Mouse (Mus musculus) midbrain, embryonic 13.5 days (tissue): ENCODE measurements at regions not wholly inside any gene's neighbourhood (a gene's known extent, or its start where the extent isn't known, plus 50 kb on each side); places are given as distances from the start of the nearest gene placed in this dataset.

Experiments
- ATAC-seq: fragments of 200-750 bp; cut with Nextera tagmentation; 2 replicates; pipeline ENCODE4 v1.8.0; 2017; ENCODE audit warnings: mild to moderate bottlenecking, moderate TSS enrichment, moderate library complexity
- H3K27ac ChIP-seq: fragments of 300-500 bp; sonication (generic); 2 replicates; pipeline ENCODE4 v1.5.1; 2015; ENCODE audit warnings: inconsistent platforms, mild to moderate bottlenecking, moderate library complexity
- H3K27me3 ChIP-seq: fragments of 300-500 bp; sonication (generic); 2 replicates; pipeline ENCODE4 v1.6.1; 2015; ENCODE audit warnings: mild to moderate bottlenecking, inconsistent platforms
- H3K36me3 ChIP-seq: fragments of 300-500 bp; sonication (generic); 2 replicates; pipeline ENCODE4 v1.6.1; 2015; ENCODE audit warnings: mild to moderate bottlenecking, inconsistent platforms
- H3K4me1 ChIP-seq: fragments of 300-500 bp; sonication (generic); replicated peaks from 2 replicates; pipeline ENCODE4 v1.6.1; 2015; ENCODE audit warnings: inconsistent platforms
- H3K4me2 ChIP-seq: fragments of 300-500 bp; sonication (generic); replicated peaks from 2 replicates; pipeline ENCODE4 v1.6.1; 2015; ENCODE audit warnings: moderate library complexity, mild to moderate bottlenecking, inconsistent platforms
- H3K4me3 ChIP-seq: fragments of 300-500 bp; sonication (generic); replicated peaks from 2 replicates; pipeline ENCODE4 v1.5.1; 2015; ENCODE audit warnings: mild to moderate bottlenecking, inconsistent platforms
- H3K9ac ChIP-seq: fragments of 300-500 bp; sonication (generic); replicated peaks from 2 replicates; pipeline ENCODE4 v1.6.1; 2015; ENCODE audit warnings: mild to moderate bottlenecking, inconsistent platforms
- H3K9me3 ChIP-seq: fragments of 300-500 bp; sonication (generic); 2 replicates; pipeline ENCODE4 v1.6.1; 2016; ENCODE audit warnings: mild to moderate bottlenecking, inconsistent platforms
- WGBS: fragments of 180-500 bp; shearing (Covaris S2); methylation state at CpG from one replicate; pipeline ENCODE4 v1.1.7; 2015; 5-methylcytosine and 5-hydroxymethylcytosine counted together

DNA sequence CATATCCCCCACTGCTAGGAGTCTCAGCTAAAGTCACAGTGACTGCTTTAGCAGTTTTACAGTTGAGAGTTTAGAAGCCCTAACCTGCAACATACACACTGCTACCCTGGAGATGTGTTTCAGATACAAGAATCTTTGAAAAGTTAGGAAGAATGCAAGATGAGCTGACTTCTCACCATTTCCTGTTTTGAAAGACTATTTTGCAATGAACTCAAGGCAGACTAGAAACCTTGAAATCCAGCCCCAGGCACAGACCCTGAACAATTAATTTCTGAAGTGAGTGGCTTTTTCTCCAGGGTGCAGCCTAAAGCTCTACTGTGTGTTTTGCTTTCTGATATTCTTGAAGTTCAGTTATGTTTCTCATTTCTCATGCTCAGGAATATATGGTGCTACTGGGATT is 440.6 kb downstream of the Nebl start:
- Histone ChIP-seq H3K9ac (no peak overlapping the region), H3K27me3 (no peaks in the 10 kb centered on the region), H3K4me2 (no peak overlapping the region), H3K4me3 (no peak overlapping the region), H3K9me3 (no peaks in the 10 kb centered on the region), H3K4me1 (no peaks in the 10 kb centered on the region), H3K36me3 (no peaks in the 10 kb centered on the region), H3K27ac (no peak overlapping the region)
- ATAC-seq, result no peak

DNA sequence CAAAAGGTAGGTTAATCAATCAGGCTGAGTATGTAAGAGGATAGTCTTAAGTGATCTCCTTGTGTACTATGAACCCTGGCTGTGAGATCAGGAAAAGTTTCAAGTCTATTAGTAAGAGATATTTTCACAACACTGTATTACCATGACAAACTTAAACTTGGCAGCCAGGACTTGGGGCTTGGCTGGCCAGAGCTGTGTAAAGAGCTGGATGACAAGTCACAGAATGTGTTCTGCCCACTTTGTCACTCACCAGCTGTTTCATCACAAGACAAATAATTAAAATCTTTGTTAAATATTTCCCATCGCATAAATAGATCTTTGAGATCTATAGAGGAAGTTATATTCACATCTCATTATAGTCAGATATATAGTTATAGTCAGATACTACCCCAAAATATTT is 443.7 kb downstream of the Nebl start:
- no peak overlapping the region for H3K9ac ChIP-seq
- H3K36me3 ChIP-seq, result no peaks in the 10 kb centered on the region
- no peak overlapping the region for H3K4me3 ChIP-seq
- no peaks in the 10 kb centered on the region for H3K4me1 ChIP-seq
- no peaks in the 10 kb centered on the region for H3K27me3 ChIP-seq
- no peak overlapping the region for H3K4me2 ChIP-seq
- WGBS, result 88% methylated on average over 1 of the region's 1 CpGs
- no peak overlapping the region for H3K27ac ChIP-seq
- ATAC-seq, result no peak
- H3K9me3 ChIP-seq, result no peaks in the 10 kb centered on the region

DNA sequence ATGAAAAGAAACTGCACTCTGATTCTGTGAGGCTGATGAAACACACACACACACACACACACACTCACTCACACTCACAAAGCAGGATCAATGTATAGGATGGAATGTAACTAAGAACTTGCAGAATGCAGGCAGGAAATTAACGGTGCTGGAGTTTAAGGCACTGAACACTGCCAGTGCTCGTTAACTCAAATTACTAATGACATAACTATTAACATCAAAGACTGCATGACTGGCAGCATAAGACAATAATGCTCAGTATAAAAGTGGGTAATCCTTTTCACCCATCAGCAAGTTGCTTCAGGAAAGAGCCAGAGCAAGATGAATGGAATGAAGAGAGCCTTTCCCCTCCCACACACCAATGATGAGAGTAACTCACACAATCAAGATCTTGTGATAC is 481.3 kb downstream of the Nebl start:
- ATAC-seq, result no peak
- Histone ChIP-seq H3K9ac (no peak overlapping the region), H3K4me1 (no peaks in the 10 kb centered on the region), H3K27me3 (no peaks in the 10 kb centered on the region), H3K4me3 (no peak overlapping the region), H3K9me3 (no peaks in the 10 kb centered on the region), H3K36me3 (no peaks in the 10 kb centered on the region), H3K27ac (no peak overlapping the region), H3K4me2 (no peak overlapping the region)
- 54% methylated on average over 2 of the region's 2 CpGs for WGBS

GRCm38 (mm10) chr2:17245821-17246220 is 485.4 kb downstream of the Nebl start:
- Histone ChIP-seq H3K4me1 (no peaks in the 10 kb centered on the region), H3K4me2 (no peak overlapping the region), H3K36me3 (no peaks in the 10 kb centered on the region), H3K9ac (no peak overlapping the region), H3K4me3 (no peak overlapping the region), H3K27me3 (no peaks in the 10 kb centered on the region), H3K9me3 (no peaks in the 10 kb centered on the region), H3K27ac (no peak overlapping the region)
- 68% methylated on average over 2 of the region's 2 CpGs for WGBS
- no peak for ATAC-seq

GRCm38 (mm10) chr2:17215607-17216006 is 515.7 kb downstream of the Nebl start:
- no peaks in the 10 kb centered on the region for H3K36me3 ChIP-seq

GRCm38 (mm10) chr2:17214881-17215280 is 516.4 kb downstream of the Nebl start:
- no peak overlapping the region for H3K4me3 ChIP-seq
- no peaks in the 10 kb centered on the region for H3K9me3 ChIP-seq
- H3K4me2 ChIP-seq, result no peak overlapping the region
- H3K9ac ChIP-seq, result no peak overlapping the region
- whole genome bisulfite sequencing, result 77% methylated on average over 3 of the region's 3 CpGs
- no peaks in the 10 kb centered on the region for H3K4me1 ChIP-seq
- no peaks in the 10 kb centered on the region for H3K27me3 ChIP-seq
- no peaks in the 10 kb centered on the region for H3K36me3 ChIP-seq
- no peak for ATAC-seq
- H3K27ac ChIP-seq, result no peak overlapping the region

More at GRCm38 (mm10) chr2:17215607-17216006, 515.7 kb downstream of the Nebl start:
- H3K9me3 ChIP-seq, result no peaks in the 10 kb centered on the region
- H3K4me1 ChIP-seq, result no peaks in the 10 kb centered on the region
- no peak overlapping the region for H3K4me2 ChIP-seq
- no peak overlapping the region for H3K9ac ChIP-seq
- 88% methylated on average over 1 of the region's 1 CpGs for WGBS
- no peak overlapping the region for H3K27ac ChIP-seq
- H3K27me3 ChIP-seq, result no peaks in the 10 kb centered on the region
- no peak overlapping the region for H3K4me3 ChIP-seq
- ATAC-seq, result no peak

GRCm38 (mm10) chr2:17212566-17212965 is 518.7 kb downstream of the Nebl start:
- Histone ChIP-seq H3K9ac (no peak overlapping the region), H3K27me3 (no peaks in the 10 kb centered on the region), H3K4me1 (no peaks in the 10 kb centered on the region), H3K9me3 (no peaks in the 10 kb centered on the region), H3K36me3 (no peaks in the 10 kb centered on the region), H3K27ac (no peak overlapping the region), H3K4me2 (no peak overlapping the region), H3K4me3 (no peak overlapping the region)
- ATAC-seq, result no peak
- WGBS, result 92% methylated on average over 4 of the region's 4 CpGs

- no peaks in the 10 kb centered on the region for H3K4me1 ChIP-seq
- no peak overlapping the region for H3K4me3 ChIP-seq
- no peak overlapping the region for H3K9ac ChIP-seq
- no peak for ATAC-seq
- H3K9me3 ChIP-seq, result no peaks in the 10 kb centered on the region
- H3K27me3 ChIP-seq, result no peaks in the 10 kb centered on the region
- H3K36me3 ChIP-seq, result no peaks in the 10 kb centered on the region
- no peak overlapping the region for H3K27ac ChIP-seq
- H3K4me2 ChIP-seq, result no peak overlapping the region
These were observed 520.2 kb downstream of the Nebl start for GRCm38 (mm10) chr2:17211105-17211504.

DNA sequence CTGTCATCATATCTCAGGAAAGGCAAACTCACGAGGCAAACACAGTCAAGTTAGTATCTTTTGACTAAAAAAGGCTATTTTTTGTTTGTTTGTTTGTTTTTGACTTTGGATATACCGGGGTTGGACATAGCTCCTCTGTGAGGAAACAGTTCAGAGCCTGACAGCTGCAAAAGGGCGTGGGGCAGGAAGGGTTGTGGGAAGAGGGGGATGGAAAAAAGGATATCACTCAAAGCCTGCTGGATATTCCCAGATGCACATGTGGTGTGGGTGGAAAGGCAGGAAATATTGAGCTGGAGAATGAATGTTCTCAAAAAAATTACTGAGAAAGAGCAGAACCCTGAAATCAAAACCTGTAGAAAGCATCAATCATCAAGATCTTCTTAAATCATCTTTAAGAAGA is 537.7 kb downstream of the Nebl start:
- Histone ChIP-seq H3K4me2 (no peak overlapping the region), H3K36me3 (no peaks in the 10 kb centered on the region), H3K9me3 (no peaks in the 10 kb centered on the region), H3K9ac (no peak overlapping the region), H3K27me3 (no peaks in the 10 kb centered on the region), H3K4me3 (no peak overlapping the region), H3K27ac (no peak overlapping the region), H3K4me1 (no peaks in the 10 kb centered on the region)
- ATAC-seq, result no peak
- 72% methylated on average over 3 of the region's 3 CpGs for WGBS

GRCm38 (mm10) chr2:17189169-17189568 is 542.1 kb downstream of the Nebl start:
- H3K4me3 ChIP-seq, result no peak overlapping the region
- ATAC-seq, result no peak
- no peaks in the 10 kb centered on the region for H3K36me3 ChIP-seq
- H3K27ac ChIP-seq, result no peak overlapping the region
- 85% methylated on average over 4 of the region's 4 CpGs for WGBS
- H3K4me2 ChIP-seq, result no peak overlapping the region
- H3K4me1 ChIP-seq, result no peaks in the 10 kb centered on the region
- no peak overlapping the region for H3K9ac ChIP-seq
- no peaks in the 10 kb centered on the region for H3K9me3 ChIP-seq
- no peaks in the 10 kb centered on the region for H3K27me3 ChIP-seq

DNA sequence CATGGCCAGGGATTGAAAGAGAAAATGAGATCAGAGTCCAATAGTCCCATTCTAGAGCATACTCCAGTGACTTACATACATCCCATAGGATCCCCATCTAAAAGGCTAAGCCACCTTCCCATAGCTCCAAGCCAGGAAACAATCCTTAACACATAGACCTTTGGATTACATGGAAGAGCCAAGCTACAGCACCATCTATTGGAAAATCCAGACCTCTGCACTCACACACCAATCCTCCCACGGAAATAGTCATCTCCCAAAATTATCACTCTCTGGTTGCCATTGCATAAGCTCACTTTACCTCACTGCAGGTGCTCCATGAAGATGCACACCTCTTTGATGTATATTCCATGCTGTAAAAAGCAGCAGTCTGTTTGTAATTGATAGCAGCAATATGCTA is 543.4 kb downstream of the Nebl start:
- no peak overlapping the region for H3K4me2 ChIP-seq
- no peak overlapping the region for H3K9ac ChIP-seq
- H3K4me1 ChIP-seq, result no peaks in the 10 kb centered on the region
- no peak overlapping the region for H3K27ac ChIP-seq
- H3K27me3 ChIP-seq, result no peaks in the 10 kb centered on the region
- WGBS, result 63% methylated on average over 1 of the region's 1 CpGs
- no peaks in the 10 kb centered on the region for H3K36me3 ChIP-seq
- no peak overlapping the region for H3K4me3 ChIP-seq
- ATAC-seq, result no peak
- H3K9me3 ChIP-seq, result no peaks in the 10 kb centered on the region

DNA sequence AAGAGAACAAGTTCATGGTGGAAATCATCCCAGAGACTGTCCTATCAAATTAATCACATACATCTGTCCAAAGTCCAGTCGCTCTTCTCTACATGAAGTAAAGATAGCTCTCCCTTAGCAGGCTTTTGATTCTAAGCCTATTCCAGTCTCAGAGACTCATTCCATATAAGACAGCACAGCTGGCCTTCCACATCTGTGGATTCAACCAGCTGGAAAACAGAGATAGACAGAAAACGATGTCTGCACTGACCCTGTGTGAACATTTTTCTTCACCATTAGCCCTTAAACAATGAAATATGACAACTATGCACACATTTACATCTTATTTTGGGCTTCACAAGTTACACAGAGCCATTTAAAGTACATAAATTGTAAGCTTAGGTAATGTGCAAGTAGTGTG is 547.6 kb downstream of the Nebl start:
- Histone ChIP-seq H3K4me3 (no peak overlapping the region), H3K27me3 (no peaks in the 10 kb centered on the region), H3K27ac (no peak overlapping the region), H3K36me3 (no peaks in the 10 kb centered on the region), H3K9ac (no peak overlapping the region), H3K9me3 (no peaks in the 10 kb centered on the region), H3K4me1 (no peaks in the 10 kb centered on the region), H3K4me2 (no peak overlapping the region)
- ATAC-seq, result no peak
- WGBS, result 78% methylated on average over 2 of the region's 2 CpGs

DNA sequence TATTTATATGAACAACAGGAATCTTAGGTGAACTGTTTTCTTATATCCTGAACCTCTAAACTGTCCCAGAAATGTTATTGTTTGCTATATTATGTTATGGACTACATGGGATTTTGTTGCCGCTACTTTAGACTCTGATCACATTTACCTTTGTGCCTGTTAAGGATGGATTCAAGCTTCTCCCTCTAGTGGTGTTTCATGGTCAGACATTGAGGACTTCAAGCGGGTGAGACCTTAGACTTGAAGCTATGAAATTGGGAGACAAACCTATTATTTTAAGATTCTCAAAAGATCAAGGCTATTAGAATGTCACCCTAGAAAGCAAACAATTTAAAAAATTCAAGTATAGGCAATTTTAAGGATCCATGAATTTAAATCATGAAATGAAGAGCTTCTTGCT is 549.7 kb downstream of the Nebl start:
- H3K27me3 ChIP-seq, result no peaks in the 10 kb centered on the region
- H3K4me3 ChIP-seq, result no peak overlapping the region
- no peak overlapping the region for H3K4me2 ChIP-seq
- 86% methylated on average over 2 of the region's 2 CpGs for WGBS
- H3K9me3 ChIP-seq, result no peaks in the 10 kb centered on the region
- H3K36me3 ChIP-seq, result no peaks in the 10 kb centered on the region
- no peak overlapping the region for H3K27ac ChIP-seq
- H3K9ac ChIP-seq, result no peak overlapping the region
- H3K4me1 ChIP-seq, result no peaks in the 10 kb centered on the region
- ATAC-seq, result no peak
